Mouse (Mus musculus): ENCODE results near the gene Sema3d. TPM values are rescaled to one million over a fixed set of nuclear protein-coding genes. Genes with fewer than 3 reads are reported as not detected.

Sema3d gene
- total RNA-seq, 2 experiments from 2014 or later: 6.8 to 7.8 TPM

DNA sequence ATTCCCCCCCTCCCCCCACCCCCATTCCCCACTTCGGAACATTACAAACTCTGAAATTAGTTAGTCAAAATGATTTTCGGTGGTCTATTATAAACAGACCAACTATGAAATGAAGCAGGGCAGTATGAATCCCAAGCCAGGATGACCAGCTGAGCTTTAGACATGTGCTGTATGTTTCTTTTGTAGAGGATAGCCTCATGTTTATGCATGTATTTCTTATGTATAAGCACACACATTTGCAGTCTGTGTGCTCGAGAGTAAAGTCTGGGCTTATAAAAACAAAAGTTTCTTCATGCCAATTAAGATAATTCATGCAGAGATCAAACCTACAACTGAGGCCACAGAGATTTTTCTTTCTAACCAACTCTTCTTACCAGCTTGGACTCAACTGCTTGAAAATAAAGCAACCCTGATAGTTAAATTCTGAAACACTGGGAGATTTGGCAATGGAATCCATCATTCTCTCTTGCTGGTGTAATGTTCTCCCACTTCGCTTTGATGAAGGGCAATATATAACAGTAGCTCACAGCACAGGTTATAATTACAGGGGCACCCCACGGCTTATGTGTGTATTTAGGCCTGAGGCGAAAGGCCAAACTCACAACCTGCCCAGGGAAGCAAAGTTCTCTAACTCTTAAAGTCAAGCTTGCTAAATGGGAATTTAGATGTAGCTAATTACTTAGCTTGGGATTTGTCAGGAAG is 115.2 kb downstream of the Sema3d start:
- no peak for DNase-seq (ENCODE audit: low spot score in 2 of 2)

DNA sequence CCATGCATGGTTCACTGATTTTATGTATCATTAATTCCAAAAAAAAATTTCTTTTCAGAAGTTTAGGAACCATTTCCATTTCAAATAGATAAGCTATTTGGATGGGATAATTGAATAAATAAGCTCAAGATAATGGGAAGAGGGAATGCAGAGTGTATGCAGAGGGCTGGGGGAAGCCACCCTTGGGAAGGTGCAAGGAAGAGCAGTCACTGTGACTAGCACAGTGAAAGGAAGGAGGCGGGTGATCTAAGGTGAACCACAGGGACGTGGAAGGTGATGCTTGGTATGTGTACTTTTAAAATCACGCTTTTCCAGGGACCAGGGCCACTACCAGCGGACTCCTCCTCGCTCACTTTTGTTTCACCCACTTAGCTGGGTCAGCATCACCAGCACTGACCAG is 115.9 kb downstream of the Sema3d start:
- no peak for DNase-seq (ENCODE audit: low spot score in 2 of 2)

DNA sequence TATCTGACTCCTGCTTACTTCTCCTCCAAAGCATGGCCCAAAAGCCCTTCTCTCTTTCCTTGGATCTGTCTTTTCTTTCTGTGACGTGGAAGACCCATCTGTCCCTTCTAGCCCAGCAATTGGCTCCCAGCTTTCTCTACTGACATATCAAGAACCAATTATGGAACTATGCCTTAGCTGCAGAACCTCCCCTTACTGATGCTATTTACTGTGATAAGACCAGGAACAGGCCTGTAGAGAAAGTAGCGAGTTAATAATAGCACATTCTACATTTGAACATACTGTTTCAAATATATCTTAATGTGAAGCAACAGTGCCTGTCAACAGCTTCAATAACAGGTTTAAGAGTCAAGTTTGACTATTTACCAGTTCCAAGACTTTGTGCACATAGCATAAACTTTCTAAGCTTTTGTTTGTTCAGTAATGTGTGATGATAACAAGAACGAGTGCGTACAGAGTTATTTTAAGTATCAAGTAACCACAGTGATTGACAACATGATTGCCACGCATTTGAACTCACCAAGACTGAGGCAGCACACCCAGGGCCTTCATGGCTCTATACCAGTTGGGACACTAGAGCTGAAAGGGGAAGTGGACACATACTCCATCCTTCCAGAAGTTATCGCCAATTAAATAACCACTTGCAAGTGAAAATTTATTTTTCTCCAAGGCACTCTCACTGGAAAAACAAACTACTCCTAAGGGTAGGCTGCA is 116.8 kb downstream of the Sema3d start:
- no peak for DNase-seq (ENCODE audit: low spot score in 2 of 2)

DNA sequence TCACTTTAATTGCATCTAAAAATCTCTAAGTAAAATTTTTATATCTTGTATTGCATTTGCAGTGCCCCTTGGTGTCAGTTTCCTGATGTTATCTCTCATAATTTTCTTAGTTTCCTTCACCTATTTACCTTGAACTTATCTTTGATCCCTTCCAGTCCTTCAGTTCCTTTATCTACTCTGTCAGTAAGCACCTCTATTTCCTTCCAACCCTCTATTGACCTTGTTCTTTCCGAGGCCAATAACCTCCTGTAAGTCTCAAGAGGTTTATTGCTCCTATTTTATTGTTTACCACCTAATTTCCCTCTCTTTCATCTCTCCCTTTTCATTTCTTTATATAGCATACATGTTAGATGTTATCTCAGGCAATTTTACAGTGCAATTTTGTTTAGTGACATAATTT is 129.3 kb downstream of the Sema3d start:
- no peak for DNase-seq (ENCODE audit: low spot score in 2 of 2)

DNA sequence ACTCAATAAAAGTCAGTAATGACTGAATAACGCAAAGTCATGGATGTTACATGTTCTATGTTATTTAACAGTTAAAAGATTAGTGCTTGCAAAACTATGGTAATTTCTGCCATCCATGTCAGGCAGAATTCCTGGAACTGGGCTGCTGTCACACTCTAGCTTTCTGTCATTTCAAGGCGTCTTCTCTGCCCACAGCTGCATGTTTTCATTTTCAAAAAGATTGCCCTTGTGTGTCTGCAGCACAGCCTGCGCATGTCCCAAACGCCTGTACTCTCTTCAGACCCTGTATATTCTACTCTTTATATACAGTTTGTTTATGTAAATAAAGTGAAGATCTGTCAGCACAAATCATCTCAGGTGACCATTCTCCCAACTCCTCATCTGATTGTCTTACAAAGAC is 132.1 kb downstream of the Sema3d start:
- no peak for DNase-seq (ENCODE audit: low spot score in 2 of 2)

DNA sequence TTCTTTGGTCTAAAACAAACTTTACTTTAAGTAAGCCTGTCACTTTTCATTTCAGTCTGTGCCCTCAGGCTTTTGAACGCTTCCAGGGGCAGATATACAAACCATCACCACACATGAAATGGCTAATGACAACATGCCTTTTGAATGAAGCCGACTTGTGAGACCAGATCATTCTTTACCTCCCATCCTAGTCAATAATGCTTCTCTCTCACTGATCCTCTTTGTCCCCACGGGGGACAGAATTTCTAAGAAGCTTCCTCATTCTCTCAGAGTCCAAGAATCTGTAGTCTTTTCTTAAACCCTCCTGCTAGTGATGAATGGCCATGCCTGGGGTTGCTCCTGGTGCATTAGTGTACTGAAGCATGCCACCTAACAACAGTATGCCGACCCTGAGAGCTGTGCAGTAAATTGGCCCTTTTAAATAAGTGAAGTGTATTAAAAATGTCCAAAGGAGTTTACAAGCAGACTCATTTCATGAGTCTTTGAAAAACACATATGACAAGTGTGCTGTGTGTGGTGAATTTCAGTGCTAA is 142.1 kb downstream of the Sema3d start:
- DNase-seq (ENCODE audit: low spot score in 2 of 2): no peak

DNA sequence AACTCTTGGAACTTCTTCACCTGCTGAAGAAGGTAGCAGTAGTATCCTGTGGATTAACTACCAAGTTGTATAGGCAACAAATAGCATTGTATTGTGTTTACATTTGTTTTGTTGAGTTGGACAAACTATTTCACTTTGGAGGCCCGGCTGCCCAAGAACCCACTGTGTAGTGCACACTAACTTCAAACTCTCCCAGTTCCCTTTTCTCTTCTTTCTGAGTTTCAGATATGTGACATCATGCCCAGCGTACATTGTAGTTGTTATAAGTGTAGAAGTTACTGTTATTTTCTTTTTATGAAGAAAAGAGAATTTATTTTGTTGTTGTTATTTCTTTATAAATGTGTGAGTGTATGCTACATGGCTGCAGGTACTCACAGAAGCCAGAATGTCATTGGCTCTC is 145.4 kb downstream of the Sema3d start:
- DNase-seq (ENCODE audit: low spot score in 2 of 2): no peak

DNA sequence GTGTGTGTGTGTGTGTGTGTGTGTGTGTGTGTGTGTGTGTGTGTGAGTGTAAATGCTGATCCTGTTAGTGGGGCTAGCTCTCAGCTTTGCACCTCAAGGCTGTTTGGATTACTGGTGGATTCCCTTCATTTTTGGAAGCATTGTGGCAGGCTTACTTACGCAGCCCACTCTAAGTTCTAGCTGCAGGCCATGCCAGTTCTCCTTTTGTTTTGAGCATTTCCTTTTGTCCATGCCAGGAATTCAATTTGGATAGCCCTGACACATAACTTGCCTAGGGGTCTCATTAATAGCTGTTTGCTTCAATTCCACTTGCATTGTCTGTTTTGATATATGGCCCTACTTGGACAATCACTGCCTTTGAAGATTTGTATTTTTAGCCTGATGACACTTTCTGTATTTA is 146.6 kb downstream of the Sema3d start:
- DNase-seq (ENCODE audit: low spot score in 2 of 2): no peak

DNA sequence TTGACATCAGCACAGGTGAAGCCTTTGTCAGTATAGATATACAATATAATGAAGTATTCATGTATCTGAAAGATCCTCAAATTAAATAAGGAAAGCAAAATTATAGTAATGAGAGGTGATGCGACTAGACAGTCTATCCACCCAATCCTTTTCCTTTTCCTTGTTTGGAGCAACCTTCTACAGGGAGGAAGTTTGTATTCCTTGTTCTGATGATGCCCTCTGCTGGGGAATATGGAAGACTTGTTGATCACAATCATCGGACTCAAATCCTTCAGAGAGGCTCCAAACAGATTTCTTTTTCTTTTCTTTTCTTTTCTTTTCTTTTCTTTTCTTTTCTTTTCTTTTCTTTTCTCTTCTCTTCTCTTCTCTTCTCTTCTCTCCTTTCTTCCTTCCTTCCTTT is 158.1 kb downstream of the Sema3d start:
- peak in 1 of 2 experiments; percentile 67 for DNase-seq (ENCODE audit: low spot score in 2 of 2)

DNA sequence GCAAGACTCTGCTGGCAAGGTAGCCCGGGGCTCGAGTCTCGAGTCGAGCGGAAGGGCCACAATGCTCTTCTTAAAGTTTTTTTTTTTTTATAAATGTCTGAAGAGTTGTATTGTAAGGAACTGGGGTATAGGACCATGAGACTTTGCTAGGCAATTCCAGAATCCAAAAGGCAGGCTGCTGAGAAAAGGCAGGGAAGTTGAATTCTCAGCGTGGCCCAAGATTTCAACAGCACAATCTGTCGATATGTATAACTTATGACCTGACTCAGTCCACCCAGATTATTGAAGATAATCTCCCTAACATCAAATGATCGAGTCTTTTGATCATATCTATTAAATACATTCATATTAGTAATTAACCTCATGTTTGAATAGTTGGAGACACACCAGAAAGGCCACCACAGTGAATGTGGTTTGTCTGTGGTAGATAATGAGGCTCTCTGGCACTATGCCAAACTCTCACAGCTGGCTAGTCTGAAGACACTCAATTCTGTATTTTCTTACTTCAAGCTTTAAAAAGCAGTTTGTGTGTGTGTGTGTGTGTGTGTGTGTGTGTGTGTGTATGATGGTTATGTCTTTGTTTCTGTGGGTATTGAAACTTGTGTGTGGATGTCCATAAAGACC is 166.0 kb downstream of the Sema3d start:
- peak in 1 of 2 experiments; percentile 13 for DNase-seq (ENCODE audit: low spot score in 2 of 2)

DNA sequence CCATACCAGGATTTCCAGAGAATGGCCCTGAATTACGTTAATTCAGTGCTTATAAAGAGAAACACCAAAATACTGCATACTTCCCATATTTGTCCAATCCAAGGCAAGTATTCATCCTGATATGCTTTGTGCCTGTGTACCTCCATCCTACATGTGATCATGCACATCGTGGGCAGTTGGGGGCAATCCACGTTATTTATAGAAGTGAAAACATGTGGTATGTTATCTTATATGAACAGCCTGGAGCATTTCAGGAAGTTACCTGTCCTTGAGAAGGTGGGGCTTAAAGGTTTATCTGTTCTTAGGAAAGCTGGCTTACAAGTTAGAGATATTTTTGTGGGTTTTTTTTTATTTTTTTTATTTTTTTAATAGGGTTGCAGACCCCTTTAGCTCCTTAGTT is 172.2 kb downstream of the Sema3d start:
- no peak for DNase-seq (ENCODE audit: low spot score in 2 of 2)

DNA sequence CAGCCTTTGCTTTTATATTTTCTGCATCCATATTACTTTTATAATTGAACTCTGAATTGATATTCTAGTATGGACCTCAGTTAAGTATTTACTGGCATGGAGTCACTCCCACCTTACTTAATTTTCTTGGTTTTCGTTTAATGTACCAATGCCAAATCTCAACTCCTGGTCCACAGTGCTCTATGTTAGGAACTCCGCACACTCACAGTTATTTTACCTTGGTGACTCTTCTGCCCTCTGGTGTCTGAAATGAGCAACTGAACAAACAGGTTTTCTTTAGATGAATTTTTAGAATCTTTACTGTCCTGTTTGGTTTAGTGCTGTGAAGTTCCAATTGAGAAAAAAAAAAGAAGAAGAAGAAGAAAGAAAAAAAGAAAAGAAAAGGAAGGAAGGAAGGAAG is 174.7 kb downstream of the Sema3d start:
- peak in 1 of 2 experiments; percentile 16 for DNase-seq (ENCODE audit: low spot score in 2 of 2)

DNA sequence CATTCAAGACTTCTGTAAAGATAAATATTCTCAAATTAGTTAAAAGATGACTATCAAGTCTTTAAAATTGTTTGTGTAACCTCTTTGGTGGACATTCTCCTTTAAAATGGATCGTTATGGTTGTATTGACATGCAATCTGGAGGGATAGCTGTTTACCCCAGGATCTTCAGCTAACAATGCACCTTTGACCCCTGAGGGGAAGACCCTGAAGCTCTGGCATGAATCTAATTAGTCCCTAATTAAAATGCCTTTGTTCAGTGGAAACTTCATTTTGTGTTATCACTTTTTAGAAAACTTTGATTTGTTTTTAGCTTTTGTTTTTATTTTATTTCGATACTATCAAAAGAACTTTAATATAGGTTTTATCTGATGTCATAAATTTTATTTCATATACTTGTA is 178.6 kb downstream of the Sema3d start:
- no peak for DNase-seq (ENCODE audit: low spot score in 2 of 2)

DNA sequence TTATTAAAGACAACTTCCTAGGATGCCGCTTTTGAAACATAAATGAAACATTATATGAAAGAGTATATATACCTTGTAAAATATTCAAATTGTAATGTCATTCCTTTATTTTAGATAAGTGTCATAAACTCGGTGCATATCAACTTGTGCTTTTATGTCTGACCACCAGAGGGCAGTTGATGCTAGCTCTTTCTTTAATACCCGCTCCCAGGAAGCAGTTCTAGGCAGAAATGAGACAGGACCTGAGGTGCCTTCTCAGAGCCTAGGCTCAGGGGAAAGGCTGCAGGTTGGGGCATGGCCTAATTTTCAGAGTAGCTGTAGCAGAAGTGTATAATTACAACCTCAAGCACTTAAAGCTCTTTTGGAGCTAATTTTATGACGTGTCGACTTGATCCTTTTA is 179.0 kb downstream of the Sema3d start:
- DNase-seq (ENCODE audit: low spot score in 2 of 2): peak; percentile 29 to 70

DNA sequence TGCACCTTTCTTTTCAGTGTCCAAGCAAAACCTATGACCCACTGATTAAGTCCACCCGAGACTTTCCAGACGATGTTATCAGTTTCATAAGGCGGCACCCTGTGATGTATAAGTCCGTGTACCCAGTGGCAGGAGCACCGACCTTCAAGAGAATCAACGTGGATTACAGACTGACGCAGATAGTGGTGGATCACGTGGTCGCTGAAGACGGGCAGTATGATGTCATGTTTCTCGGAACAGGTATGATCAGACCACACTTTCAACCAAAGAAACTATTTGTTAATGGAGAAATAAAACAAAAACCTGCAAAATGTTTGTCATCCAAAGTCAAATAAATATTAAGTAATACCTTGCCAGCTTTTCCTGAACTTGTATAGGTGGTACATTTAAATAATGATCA is 179.9 kb downstream of the Sema3d start:
- no peak for DNase-seq (ENCODE audit: low spot score in 2 of 2)

DNA sequence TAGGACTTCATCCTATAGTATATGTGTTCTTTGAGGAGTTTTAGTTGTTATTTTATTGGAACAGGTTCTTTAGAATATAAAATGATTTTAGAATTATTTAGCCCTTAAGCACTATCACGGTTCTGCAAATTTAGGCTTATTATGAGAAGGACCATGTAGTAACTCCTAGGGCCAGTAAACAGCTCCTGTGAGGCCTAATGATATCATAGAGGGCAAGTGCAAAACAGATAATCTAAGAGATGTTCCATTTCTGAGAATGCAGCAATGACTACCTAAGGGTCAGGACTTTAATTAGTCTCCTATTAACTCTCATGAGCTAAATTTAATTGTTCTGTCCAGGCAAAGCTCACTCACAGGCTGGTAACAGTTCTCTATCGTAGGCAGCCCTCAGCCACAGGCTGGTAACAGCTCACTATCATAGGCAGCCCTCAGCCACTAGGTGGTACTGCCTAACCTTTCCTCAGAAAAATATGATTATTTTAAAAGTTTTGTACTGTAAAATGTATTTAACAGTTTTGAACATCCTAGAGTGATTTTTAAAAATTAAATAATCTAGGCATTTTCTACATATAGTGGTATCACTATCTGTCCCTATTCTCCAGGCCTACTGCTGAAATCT is 181.5 kb downstream of the Sema3d start:
- peak in 1 of 2 experiments; percentile 25 for DNase-seq (ENCODE audit: low spot score in 2 of 2)

DNA sequence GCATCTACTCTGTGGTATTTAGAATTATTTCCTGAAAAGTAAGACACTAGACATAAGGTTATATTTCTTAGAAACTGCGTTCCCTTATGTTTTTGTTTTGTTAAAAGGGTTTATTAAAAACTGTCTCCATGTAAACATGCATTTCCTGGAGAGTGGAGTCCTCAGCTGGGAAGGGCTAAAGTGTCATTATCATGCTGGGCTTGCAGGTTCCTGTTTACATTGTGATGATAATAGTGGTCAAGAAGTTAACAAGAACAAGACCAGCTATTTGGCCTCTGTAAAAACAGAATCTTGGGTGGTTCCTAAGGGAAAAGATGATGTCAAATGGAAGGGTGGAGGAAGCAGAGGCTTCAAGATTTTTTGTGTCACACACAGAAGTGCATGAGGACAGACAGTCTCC is 183.4 kb downstream of the Sema3d start:
- no peak for DNase-seq (ENCODE audit: low spot score in 2 of 2)

DNA sequence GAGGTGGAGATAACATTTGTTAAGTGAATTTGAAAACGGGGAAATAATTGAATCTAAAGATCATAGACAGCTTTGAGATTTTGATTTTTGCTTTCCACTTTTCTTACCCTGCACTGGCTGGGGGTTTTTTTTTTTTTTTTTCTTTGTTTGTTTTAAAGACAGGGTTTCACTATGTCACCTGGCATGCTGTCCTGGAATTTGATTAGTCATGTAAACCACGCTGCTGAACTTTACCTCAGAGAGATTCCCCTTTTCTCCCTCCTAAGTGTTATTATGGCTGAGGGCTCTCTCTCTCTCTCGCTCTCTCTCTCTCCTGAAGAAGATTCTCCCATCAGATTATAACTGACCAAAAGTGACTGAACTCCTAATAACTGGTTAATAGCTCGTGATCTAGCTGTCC is 191.4 kb downstream of the Sema3d start:
- no peak for DNase-seq (ENCODE audit: low spot score in 2 of 2)

DNA sequence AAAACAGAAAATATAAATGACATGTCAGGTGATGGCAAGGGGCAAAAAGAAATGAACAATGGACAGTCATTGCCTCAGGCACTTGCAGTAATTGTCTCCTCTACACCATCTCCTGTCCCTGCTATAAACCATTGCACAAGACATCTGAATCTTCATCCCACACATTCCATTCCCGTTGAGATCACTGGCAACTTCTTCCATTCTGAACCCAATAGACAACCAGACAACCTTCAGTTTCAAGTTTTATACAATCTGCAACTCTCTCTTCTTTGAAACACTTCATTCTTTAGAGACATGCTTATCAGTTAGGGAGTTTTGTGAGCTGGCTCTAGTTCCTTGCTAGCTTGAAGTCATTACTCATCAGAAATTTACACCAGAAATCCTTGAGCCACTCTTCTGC is 192.1 kb downstream of the Sema3d start:
- no peak for DNase-seq (ENCODE audit: low spot score in 2 of 2)

DNA sequence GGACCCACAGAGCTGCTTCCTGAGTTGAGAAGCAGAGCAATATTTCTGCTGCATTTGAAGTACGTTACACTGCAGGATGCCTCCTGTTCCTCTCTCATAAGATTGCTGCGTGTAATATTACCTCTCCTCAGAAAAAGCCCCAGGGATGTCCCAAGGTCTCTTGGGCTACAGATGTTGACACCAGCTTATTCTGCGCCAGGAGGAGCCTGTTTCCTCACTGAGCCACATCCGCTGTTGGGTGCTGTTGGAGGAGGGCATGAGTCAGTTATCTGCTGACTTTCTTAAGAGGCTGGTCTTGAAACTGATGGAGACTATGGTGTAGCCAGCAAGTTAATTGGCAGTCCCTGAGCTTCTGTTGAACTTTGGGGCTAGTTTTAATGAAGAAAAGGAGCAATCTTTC is 196.6 kb downstream of the Sema3d start:
- no peak for DNase-seq (ENCODE audit: low spot score in 2 of 2)

DNA sequence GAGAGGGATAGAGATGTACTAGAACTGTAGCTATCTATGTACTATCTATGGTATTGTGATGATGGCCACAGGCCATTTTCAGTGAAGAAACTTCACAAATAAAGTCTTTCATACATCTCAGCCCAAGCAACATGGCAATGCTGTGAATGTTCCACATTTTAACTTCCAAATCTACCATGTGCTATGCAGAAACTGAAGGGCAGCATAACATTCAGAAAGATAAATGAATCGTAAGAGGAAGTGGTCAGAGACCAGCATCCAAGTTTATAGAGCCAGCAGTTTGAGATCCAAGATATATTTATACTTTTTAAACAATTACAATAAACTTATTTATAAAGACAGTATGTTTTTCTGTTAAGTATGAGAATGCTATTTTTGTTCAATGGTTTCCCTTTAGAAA is 199.4 kb downstream of the Sema3d start:
- DNase-seq (ENCODE audit: low spot score in 2 of 2): no peak

DNA sequence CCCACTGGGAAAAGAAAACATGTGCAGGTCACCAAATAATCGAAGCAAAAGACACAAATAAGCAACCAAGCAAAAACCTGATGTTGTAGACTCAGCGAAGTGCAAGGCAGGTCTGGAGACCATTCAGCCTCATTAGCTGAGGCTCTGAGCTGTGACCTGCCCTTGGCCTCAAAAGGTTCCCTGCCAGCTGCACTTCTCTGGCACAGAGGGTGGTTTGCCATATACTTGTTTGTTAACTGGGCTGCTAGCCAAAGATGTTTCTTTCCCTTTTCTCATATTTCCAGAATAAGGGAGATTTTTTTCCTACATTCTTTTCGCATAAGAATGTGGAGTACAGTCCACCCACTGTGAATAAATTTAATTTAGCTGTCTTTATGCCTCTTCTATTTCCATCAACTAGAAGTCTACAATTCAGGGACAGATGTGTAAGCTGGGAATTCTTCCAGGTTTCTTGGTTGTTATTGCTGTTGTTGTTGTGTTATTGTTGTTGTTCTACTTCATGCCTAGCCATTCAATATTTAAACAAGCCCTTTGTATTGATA is 200.2 kb downstream of the Sema3d start:
- DNase-seq (ENCODE audit: low spot score in 2 of 2): no peak
